Mouse (Mus musculus) activated CD4-positive, CD25-positive, alpha-beta regulatory T cell, adult 4 months (primary cell): ENCODE data around the gene Abl2. TPM values are rescaled to one million over a fixed set of nuclear protein-coding genes. Genes with fewer than 3 reads are reported as not detected.
"Not testable (repeated sequence)": the region's sequence is repeated elsewhere in the genome, so short reads cannot be mapped to it uniquely, and the experiment has no call there.

ENCODE experiments used
- ATAC-seq: one replicate; pipeline ENCODE4 v1.8.0; 2017
- polyA plus RNA-seq, 2 experiments: library from polyadenylated mRNA; unstranded; fragments of 100-300 nt; shearing (Covaris generic); gene quantifications; one replicate each; pipeline ENCODE4 v1.2.1; 2017

The Abl2 gene
- 1 to 10 TPM; 3.3 TPM for polyA plus RNA-seq

- peak; percentile 95 for ATAC-seq
These were observed at the start of gene Abl2 for GRCm38 (mm10) chr1:156558024-156558930. Abl2 (plus strand) TSS chr1:156558786.

GRCm38 (mm10) chr1:156520136-156520780 lies 38.3 kb upstream of the Abl2 start:
- no peak for ATAC-seq

- ATAC-seq = peak; percentile 89
These were observed 36.6 kb upstream of the Abl2 start for GRCm38 (mm10) chr1:156521796-156522517.

- ATAC-seq = peak; percentile 57
These were observed 34.7 kb upstream of the Abl2 start, which contains the start of gene Gm10031 for GRCm38 (mm10) chr1:156523842-156524241. Gm10031 (plus strand) TSS chr1:156524012.

- not testable (repeated sequence) for ATAC-seq
These were observed 26.0 kb upstream of the Abl2 start for GRCm38 (mm10) chr1:156532476-156533175.

- no peak for ATAC-seq
These were observed 25.1 kb upstream of the Abl2 start for GRCm38 (mm10) chr1:156533483-156533882.

- ATAC-seq = no peak
These were observed 24.7 kb upstream of the Abl2 start for GRCm38 (mm10) chr1:156533911-156534310.

- ATAC-seq = no peak
These were observed 21.6 kb upstream of the Abl2 start for GRCm38 (mm10) chr1:156537031-156537430.

- no peak for ATAC-seq
These were observed 20.9 kb upstream of the Abl2 start for GRCm38 (mm10) chr1:156537701-156538100.

- no peak for ATAC-seq
These were observed 20.2 kb upstream of the Abl2 start for GRCm38 (mm10) chr1:156538382-156538781.

- ATAC-seq = no peak
These were observed 18.6 kb upstream of the Abl2 start for GRCm38 (mm10) chr1:156539787-156540560.

- ATAC-seq = no peak
These were observed 14.6 kb upstream of the Abl2 start for GRCm38 (mm10) chr1:156543999-156544398.

- ATAC-seq = peak; percentile 17
These were observed 509 bp downstream of the Abl2 start for GRCm38 (mm10) chr1:156558950-156559640.

- ATAC-seq = no peak
These were observed 1.0 kb downstream of the Abl2 start for GRCm38 (mm10) chr1:156559641-156560020.

- ATAC-seq = no peak
These were observed 1.9 kb downstream of the Abl2 start for GRCm38 (mm10) chr1:156560500-156560899.

- ATAC-seq = no peak
These were observed 6.7 kb downstream of the Abl2 start for GRCm38 (mm10) chr1:156565328-156565727.

GRCm38 (mm10) chr1:156566132-156566531 lies 7.5 kb downstream of the Abl2 start:
- ATAC-seq = peak; percentile 47

- peak; percentile 53 for ATAC-seq
These were observed 11.0 kb downstream of the Abl2 start for GRCm38 (mm10) chr1:156569615-156570014.

GRCm38 (mm10) chr1:156572952-156573351 lies 14.4 kb downstream of the Abl2 start:
- no peak for ATAC-seq

- ATAC-seq = no peak
These were observed 22.6 kb downstream of the Abl2 start for GRCm38 (mm10) chr1:156581149-156581548.

- ATAC-seq = peak; percentile 78
These were observed 25.6 kb downstream of the Abl2 start for GRCm38 (mm10) chr1:156584175-156584574.
